Mouse (Mus musculus): Measurements from ENCODE around the gene Ptprd. TPM values are rescaled to one million over a fixed set of nuclear protein-coding genes. Genes with fewer than 3 reads are reported as not detected.

Gene Ptprd
- polyA plus RNA-seq, 1 experiment from 2014 or later, result 145 TPM

DNA sequence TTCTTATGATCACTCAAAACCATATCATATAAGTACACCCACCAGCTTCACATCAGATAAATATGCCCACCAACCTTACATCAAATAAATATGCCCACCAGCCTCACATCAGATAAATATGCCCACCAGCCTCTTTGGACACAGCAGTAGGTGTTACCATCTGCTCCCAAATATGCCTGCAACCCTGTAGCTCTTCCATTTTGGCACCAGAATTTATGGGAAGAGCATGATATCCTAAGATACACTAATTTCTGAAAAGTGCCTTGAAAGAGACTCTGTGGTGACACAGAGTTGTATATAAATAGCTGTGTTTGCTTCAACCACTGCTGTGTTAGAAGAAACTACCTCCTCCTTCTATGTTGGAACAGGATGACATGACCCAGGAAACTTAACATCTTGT, 1538.5 kb downstream of the Ptprd start:
- Histone ChIP-seq H3K4me2 (ENCODE audit: low read depth, low read length) (no peak overlapping the region), H3K9ac (replicated peaks; ENCODE audit: low read depth, low read length) (no peak overlapping the region), H3K27me3 (ENCODE audit: control insufficient read depth, insufficient read depth, low read length) (no peaks in the 10 kb centered on the region), H3K9me3 (ENCODE audit: control insufficient read depth, low read length) (no peaks in the 10 kb centered on the region), H3K4me1 (ENCODE audit: control insufficient read depth, insufficient read depth, low read length) (no peaks in the 10 kb centered on the region), H3K36me3 (ENCODE audit: control insufficient read depth, insufficient read depth, low read length) (no peaks in the 10 kb centered on the region), H3K4me3 (ENCODE audit: low read depth, low read length) (no peak overlapping the region), H3K27ac (ENCODE audit: low read depth, low read length) (no peak overlapping the region)
- no peak for ATAC-seq (ENCODE audit: low read depth)

DNA sequence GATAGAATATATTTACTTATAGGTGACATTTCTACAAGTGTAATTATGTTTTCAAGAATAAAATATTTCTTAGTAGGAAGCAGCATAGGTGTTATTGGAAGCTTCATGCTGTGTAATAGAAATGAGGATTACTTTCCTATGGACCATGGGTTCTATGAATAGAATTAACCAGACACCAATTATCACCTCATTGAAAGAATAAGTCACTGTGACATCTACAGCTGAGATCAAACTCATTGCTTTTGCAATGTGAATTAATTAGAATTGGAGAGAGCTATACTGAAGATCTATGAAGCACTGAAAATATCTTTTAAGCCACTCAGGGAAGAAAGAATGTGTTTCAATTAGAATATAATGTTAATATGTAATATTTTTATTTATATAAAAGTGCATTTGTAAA, 1539.1 kb downstream of the Ptprd start:
- Histone ChIP-seq H3K9me3 (ENCODE audit: control insufficient read depth, low read length) (no peaks in the 10 kb centered on the region), H3K4me3 (ENCODE audit: low read depth, low read length) (no peak overlapping the region), H3K27ac (ENCODE audit: low read depth, low read length) (no peak overlapping the region), H3K9ac (replicated peaks; ENCODE audit: low read depth, low read length) (no peak overlapping the region), H3K36me3 (ENCODE audit: control insufficient read depth, insufficient read depth, low read length) (no peaks in the 10 kb centered on the region), H3K4me1 (ENCODE audit: control insufficient read depth, insufficient read depth, low read length) (no peaks in the 10 kb centered on the region), H3K27me3 (ENCODE audit: control insufficient read depth, insufficient read depth, low read length) (no peaks in the 10 kb centered on the region), H3K4me2 (ENCODE audit: low read depth, low read length) (no peak overlapping the region)
- no peak for ATAC-seq (ENCODE audit: low read depth)

DNA sequence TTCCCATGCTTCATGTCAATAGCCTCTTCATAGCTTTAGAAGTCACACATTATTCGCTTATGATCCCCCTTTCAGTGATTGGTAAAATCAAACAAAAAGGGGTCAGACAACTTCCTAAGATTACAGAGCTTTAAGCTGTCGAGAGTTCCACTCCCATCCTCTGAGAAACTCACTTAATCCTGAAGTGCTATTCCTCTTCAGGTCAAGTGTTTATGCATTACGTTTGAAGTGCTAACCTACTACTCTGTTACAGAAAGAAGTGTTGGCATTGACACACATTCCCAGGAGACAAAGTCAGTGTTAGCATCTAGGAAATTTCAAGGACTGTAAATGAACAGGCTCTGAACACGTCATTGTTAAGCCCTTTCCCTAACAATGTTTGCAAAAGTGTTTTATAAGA, 1550.0 kb downstream of the Ptprd start:
- Histone ChIP-seq H3K27me3 (ENCODE audit: control insufficient read depth, insufficient read depth, low read length) (no peaks in the 10 kb centered on the region), H3K4me1 (ENCODE audit: control insufficient read depth, insufficient read depth, low read length) (no peaks in the 10 kb centered on the region), H3K9ac (replicated peaks; ENCODE audit: low read depth, low read length) (no peak overlapping the region), H3K4me2 (ENCODE audit: low read depth, low read length) (no peak overlapping the region), H3K9me3 (ENCODE audit: control insufficient read depth, low read length) (no peaks in the 10 kb centered on the region), H3K4me3 (ENCODE audit: low read depth, low read length) (no peak overlapping the region), H3K27ac (ENCODE audit: low read depth, low read length) (no peak overlapping the region), H3K36me3 (ENCODE audit: control insufficient read depth, insufficient read depth, low read length) (no peaks in the 10 kb centered on the region)
- 63% methylated on average over 4 of the region's 4 CpGs for WGBS
- ATAC-seq (ENCODE audit: low read depth), result no peak

DNA sequence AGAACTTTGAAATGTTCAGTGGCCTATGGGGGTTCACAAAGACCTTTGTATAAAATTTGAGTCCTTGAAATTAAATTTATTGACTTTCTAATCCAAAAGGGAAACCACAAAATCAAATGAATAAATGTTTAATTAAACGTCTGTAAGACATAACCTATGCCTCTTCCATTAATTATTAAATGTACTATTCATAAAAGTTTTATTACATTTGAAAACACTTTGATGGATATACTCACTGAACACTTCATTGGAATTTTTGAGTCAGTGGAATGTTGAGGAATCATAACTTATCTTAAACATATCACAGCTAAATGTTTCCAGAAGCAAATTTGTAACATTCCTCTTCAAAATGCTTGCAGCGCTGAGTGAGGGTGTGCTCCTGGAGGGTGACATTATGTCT, 1551.6 kb downstream of the Ptprd start:
- ATAC-seq (ENCODE audit: low read depth), result no peak
- 84% methylated on average over 2 of the region's 2 CpGs for WGBS

DNA sequence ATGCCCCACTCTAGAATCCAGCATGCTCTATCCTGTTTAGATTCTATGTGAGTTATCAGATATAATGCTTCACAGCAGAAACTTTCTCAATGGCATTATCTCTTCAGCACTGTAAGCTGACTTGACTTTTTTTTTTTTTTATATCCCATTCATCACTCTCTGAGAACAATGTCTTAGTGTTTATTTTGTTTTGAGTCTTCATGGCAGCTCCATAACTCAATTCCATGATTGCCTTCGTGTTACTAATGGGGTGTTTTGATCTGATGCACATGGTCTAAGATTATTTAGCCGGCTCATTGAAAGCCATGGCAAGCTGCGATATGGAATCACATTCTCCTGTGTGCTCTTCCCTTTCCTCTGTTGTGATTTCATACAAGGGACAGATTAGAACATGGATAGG, 1555.0 kb downstream of the Ptprd start:
- no peak overlapping the region for H3K9ac ChIP-seq (replicated peaks; ENCODE audit: low read depth, low read length)
- H3K9me3 ChIP-seq (ENCODE audit: control insufficient read depth, low read length), result no peaks in the 10 kb centered on the region
- H3K27me3 ChIP-seq (ENCODE audit: control insufficient read depth, insufficient read depth, low read length), result no peaks in the 10 kb centered on the region
- H3K4me3 ChIP-seq (ENCODE audit: low read depth, low read length), result no peak overlapping the region
- ATAC-seq (ENCODE audit: low read depth), result no peak
- H3K4me1 ChIP-seq (ENCODE audit: control insufficient read depth, insufficient read depth, low read length), result no peaks in the 10 kb centered on the region
- WGBS, result 79% methylated on average over 3 of the region's 3 CpGs
- no peaks in the 10 kb centered on the region for H3K36me3 ChIP-seq (ENCODE audit: control insufficient read depth, insufficient read depth, low read length)
- no peak overlapping the region for H3K27ac ChIP-seq (ENCODE audit: low read depth, low read length)
- no peak overlapping the region for H3K4me2 ChIP-seq (ENCODE audit: low read depth, low read length)

More for the DNA sequence above, 1551.6 kb downstream of the Ptprd start:
- Histone ChIP-seq H3K9ac (replicated peaks; ENCODE audit: low read depth, low read length) (no peak overlapping the region), H3K4me3 (ENCODE audit: low read depth, low read length) (no peak overlapping the region), H3K27me3 (ENCODE audit: control insufficient read depth, insufficient read depth, low read length) (no peaks in the 10 kb centered on the region), H3K36me3 (ENCODE audit: control insufficient read depth, insufficient read depth, low read length) (no peaks in the 10 kb centered on the region), H3K9me3 (ENCODE audit: control insufficient read depth, low read length) (no peaks in the 10 kb centered on the region), H3K27ac (ENCODE audit: low read depth, low read length) (no peak overlapping the region), H3K4me2 (ENCODE audit: low read depth, low read length) (no peak overlapping the region), H3K4me1 (ENCODE audit: control insufficient read depth, insufficient read depth, low read length) (no peaks in the 10 kb centered on the region)

- Histone ChIP-seq H3K9ac (replicated peaks; ENCODE audit: low read depth, low read length) (no peak overlapping the region), H3K4me1 (ENCODE audit: control insufficient read depth, insufficient read depth, low read length) (no peaks in the 10 kb centered on the region), H3K4me3 (ENCODE audit: low read depth, low read length) (no peak overlapping the region), H3K27ac (ENCODE audit: low read depth, low read length) (no peak overlapping the region), H3K36me3 (ENCODE audit: control insufficient read depth, insufficient read depth, low read length) (no peaks in the 10 kb centered on the region), H3K4me2 (ENCODE audit: low read depth, low read length) (no peak overlapping the region), H3K27me3 (ENCODE audit: control insufficient read depth, insufficient read depth, low read length) (no peaks in the 10 kb centered on the region), H3K9me3 (ENCODE audit: control insufficient read depth, low read length) (no peaks in the 10 kb centered on the region)
- ATAC-seq (ENCODE audit: low read depth), result no peak
- 66% methylated on average over 2 of the region's 2 CpGs for WGBS
These were observed 1558.8 kb downstream of the Ptprd start for GRCm38 (mm10) chr4:76652971-76653370.

DNA sequence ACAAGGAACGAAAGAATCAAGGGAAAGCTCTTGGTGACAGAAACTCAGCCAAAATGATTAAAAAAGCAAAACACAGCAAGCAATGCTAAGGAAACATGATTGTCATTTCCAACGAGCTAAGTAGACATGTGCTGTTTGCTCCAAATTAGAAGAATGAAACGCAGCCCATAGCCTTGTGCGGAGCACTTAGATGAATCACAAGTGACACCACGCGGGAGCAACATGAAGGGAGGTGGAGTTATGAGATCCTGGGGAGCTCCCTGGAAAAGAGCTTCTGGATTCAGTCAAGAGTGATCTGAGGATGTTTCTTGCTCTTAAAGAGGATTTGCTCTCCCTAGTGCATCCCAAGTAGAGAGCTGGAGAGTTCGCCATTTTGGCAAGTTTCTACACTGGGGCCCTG, 1590.0 kb downstream of the Ptprd start:
- Histone ChIP-seq H3K27ac (ENCODE audit: low read depth, low read length) (no peak overlapping the region), H3K27me3 (ENCODE audit: control insufficient read depth, insufficient read depth, low read length) (no peaks in the 10 kb centered on the region), H3K4me3 (ENCODE audit: low read depth, low read length) (no peak overlapping the region), H3K36me3 (ENCODE audit: control insufficient read depth, insufficient read depth, low read length) (no peaks in the 10 kb centered on the region), H3K9ac (replicated peaks; ENCODE audit: low read depth, low read length) (no peak overlapping the region), H3K4me2 (ENCODE audit: low read depth, low read length) (no peak overlapping the region), H3K4me1 (ENCODE audit: control insufficient read depth, insufficient read depth, low read length) (no peaks in the 10 kb centered on the region), H3K9me3 (ENCODE audit: control insufficient read depth, low read length) (no peaks in the 10 kb centered on the region)
- 88% methylated on average over 7 of the region's 7 CpGs for WGBS
- ATAC-seq (ENCODE audit: low read depth), result no peak

- H3K4me1 ChIP-seq (ENCODE audit: control insufficient read depth, insufficient read depth, low read length), result no peaks in the 10 kb centered on the region
- no peak for ATAC-seq (ENCODE audit: low read depth)
- H3K4me2 ChIP-seq (ENCODE audit: low read depth, low read length), result no peak overlapping the region
These were observed 1595.1 kb downstream of the Ptprd start for GRCm38 (mm10) chr4:76616614-76617013.

GRCm38 (mm10) chr4:76608246-76608645, 1603.5 kb downstream of the Ptprd start:
- WGBS, result 51% methylated on average over 7 of the region's 7 CpGs
- Histone ChIP-seq H3K36me3 (ENCODE audit: control insufficient read depth, insufficient read depth, low read length) (no peaks in the 10 kb centered on the region), H3K9me3 (ENCODE audit: control insufficient read depth, low read length) (no peaks in the 10 kb centered on the region), H3K4me3 (ENCODE audit: low read depth, low read length) (no peak overlapping the region), H3K9ac (replicated peaks; ENCODE audit: low read depth, low read length) (no peak overlapping the region), H3K27me3 (ENCODE audit: control insufficient read depth, insufficient read depth, low read length) (no peaks in the 10 kb centered on the region), H3K27ac (ENCODE audit: low read depth, low read length) (no peak overlapping the region), H3K4me2 (ENCODE audit: low read depth, low read length) (no peak overlapping the region), H3K4me1 (ENCODE audit: control insufficient read depth, insufficient read depth, low read length) (no peaks in the 10 kb centered on the region)
- no peak for ATAC-seq (ENCODE audit: low read depth)

More at GRCm38 (mm10) chr4:76616614-76617013, 1595.1 kb downstream of the Ptprd start:
- Histone ChIP-seq H3K27me3 (ENCODE audit: control insufficient read depth, insufficient read depth, low read length) (no peaks in the 10 kb centered on the region), H3K27ac (ENCODE audit: low read depth, low read length) (no peak overlapping the region), H3K4me3 (ENCODE audit: low read depth, low read length) (no peak overlapping the region), H3K9me3 (ENCODE audit: control insufficient read depth, low read length) (no peaks in the 10 kb centered on the region), H3K9ac (replicated peaks; ENCODE audit: low read depth, low read length) (no peak overlapping the region), H3K36me3 (ENCODE audit: control insufficient read depth, insufficient read depth, low read length) (no peaks in the 10 kb centered on the region)
- 95% methylated on average over 6 of the region's 6 CpGs for WGBS

- H3K9me3 ChIP-seq (ENCODE audit: control insufficient read depth, low read length), result no peaks in the 10 kb centered on the region
- no peaks in the 10 kb centered on the region for H3K36me3 ChIP-seq (ENCODE audit: control insufficient read depth, insufficient read depth, low read length)
- WGBS, result 70% methylated on average over 2 of the region's 2 CpGs
These were observed 1605.0 kb downstream of the Ptprd start for GRCm38 (mm10) chr4:76606808-76607207.

More at GRCm38 (mm10) chr4:76606808-76607207, 1605.0 kb downstream of the Ptprd start:
- Histone ChIP-seq H3K4me1 (ENCODE audit: control insufficient read depth, insufficient read depth, low read length) (no peaks in the 10 kb centered on the region), H3K4me2 (ENCODE audit: low read depth, low read length) (no peak overlapping the region), H3K27me3 (ENCODE audit: control insufficient read depth, insufficient read depth, low read length) (no peaks in the 10 kb centered on the region), H3K9ac (replicated peaks; ENCODE audit: low read depth, low read length) (no peak overlapping the region), H3K4me3 (ENCODE audit: low read depth, low read length) (no peak overlapping the region), H3K27ac (ENCODE audit: low read depth, low read length) (no peak overlapping the region)
- ATAC-seq (ENCODE audit: low read depth), result no peak

Measured in neural tube, embryonic 14.5 days (tissue).